Mouse (Mus musculus) liver, embryonic 14 days (tissue): ENCODE results near the gene Tmco5. TPM values are rescaled to one million over a fixed set of nuclear protein-coding genes. Genes with fewer than 3 reads are reported as not detected.

ENCODE experiments used
- polyA plus RNA-seq: library from polyadenylated mRNA; depleted of rRNA; stranded (reverse); fragments of >200 nt; gene quantifications from 2 replicates; pipeline ENCODE4 v1.2.3, GENCODE M21; 2012; rRNA removed

Tmco5 gene
- not detected in 2 replicates for polyA plus RNA-seq

DNA sequence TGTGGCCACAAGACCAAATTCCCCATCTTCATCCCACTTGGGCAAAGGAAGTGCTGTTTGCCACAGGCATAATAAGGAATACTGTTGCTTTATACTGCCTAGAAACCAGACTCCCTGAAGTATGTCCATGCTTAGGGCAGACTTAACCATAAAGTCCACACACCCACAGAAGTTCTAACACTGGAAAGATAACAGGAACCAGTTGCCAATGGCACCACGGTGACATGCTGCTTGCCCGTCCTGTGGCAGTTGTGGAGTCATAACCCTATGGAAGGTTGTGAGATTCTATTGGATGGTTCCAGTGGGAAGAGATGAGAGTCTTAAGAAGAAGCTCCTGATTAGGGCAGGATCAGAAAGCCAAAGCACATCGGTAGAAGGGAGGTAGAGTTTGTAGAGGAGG is at the start of gene Tmco5:
TSS of gene Tmco5 (plus strand) at position 301 of the 400 bp plus-strand sequence.

Other genes starting within 250 kb of the Tmco5 start
- gene Spred1, start 242.7 kb downstream of the Tmco5 start, polyA plus RNA-seq, result 2.7 and 2.9 TPM in 2 replicates